Mouse (Mus musculus) naive thymus-derived CD4-positive, alpha-beta T cell, adult 2 months (primary cell): ENCODE results near the gene Dscaml1.

ENCODE experiments used
- DNase-seq: peaks from one replicate; pipeline ENCODE4 v3.0.0-alpha.2; 2011; ENCODE audit warnings: low read depth

Dscaml1 gene

GRCm38 (mm10) chr9:45454889-45455610 is 28.6 kb downstream of the Dscaml1 start:
- DNase-seq: no peak

DNA sequence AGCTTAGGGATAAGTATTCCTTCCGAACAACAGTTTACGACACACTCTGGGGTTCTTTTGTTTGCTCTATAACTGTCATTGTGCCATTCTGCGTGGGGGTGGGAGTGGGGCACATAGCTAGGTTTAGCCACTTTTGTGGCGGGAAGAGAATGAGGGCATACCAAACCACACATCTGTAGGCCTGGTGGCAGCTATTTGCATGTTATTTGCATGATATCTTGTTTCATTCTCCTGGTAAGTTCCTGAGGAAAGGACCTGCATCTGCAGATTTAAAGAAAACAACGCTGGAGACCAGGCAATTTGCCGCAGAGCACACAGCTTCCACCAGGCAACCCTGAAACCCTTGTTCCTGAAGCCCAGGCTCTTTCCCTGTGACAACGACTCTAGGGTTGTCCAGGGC is 30.8 kb downstream of the Dscaml1 start:
- no peak for DNase-seq

- no peak for DNase-seq
Observed at GRCm38 (mm10) chr9:45458363-45458762, 31.9 kb downstream of the Dscaml1 start.

DNA sequence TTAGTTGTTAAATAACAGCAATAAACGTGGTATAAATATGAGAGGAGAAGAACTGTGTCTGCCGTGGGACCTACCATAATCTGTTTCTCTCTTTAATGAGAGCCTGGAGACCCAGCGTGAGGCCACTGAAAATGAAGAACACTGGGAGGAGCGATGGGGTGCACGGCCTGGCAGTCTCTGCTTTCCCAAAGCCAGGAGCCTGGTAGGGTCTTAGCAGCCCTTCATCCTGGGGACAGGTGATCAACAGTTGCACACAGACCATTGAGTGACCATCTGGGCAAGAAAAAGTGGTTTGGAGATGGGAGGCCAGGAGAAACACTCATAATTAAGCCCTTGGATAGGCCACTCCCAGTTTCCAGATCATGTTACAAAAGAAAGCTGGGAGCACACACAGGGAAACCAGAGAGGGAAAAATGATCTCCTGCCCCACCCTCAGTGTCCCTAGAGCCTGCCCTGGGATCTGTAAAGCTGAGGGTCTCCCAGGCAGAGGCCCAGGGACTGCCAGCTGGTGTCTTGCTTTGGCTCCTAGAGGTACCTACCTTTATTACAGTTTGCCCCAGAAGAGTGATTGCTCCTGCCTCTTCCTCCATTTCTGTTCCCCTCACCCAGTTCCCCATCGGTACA is 39.1 kb downstream of the Dscaml1 start:
- DNase-seq: no peak

DNA sequence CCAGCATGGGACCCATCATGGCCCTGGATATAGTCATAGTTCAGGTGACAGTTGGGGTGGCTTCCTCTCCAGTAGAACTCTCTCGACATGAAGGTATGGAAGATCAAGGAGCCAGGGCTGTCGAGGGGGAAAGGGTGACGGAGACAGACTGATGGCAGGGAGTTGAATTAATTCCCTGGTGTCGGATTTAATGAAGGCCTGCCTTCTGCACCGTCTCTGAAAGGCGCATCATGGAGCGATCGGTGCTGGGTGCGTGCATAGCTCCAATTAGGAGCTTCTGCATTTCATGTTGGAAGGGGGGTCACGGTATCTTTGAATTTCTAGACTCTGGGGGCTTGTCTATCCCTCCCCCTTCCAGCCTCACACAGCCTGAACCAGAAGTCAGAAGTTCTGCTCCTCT is 41.8 kb downstream of the Dscaml1 start:
- DNase-seq: no peak

- no peak for DNase-seq
Observed at GRCm38 (mm10) chr9:45470746-45471471, 44.5 kb downstream of the Dscaml1 start.

DNA sequence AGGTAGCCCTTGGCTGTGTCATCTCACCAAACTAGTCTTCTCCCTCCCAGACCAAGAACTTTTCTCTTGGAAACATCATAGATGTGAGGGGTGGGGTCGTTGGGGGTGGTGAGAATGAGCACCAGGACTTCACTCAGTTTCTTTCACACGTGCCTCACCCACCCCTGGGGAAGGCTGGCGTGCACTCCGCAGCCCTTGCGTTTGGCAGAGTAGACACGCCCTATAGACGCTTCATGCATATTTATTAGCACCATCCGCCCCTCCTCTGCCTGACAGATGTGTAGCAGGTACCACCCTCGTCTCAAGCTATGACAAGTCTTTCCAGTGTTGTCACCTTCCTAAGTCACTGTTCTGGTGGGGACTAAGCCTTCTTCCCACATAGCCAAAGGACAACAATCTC is 45.3 kb downstream of the Dscaml1 start:
- no peak for DNase-seq

DNA sequence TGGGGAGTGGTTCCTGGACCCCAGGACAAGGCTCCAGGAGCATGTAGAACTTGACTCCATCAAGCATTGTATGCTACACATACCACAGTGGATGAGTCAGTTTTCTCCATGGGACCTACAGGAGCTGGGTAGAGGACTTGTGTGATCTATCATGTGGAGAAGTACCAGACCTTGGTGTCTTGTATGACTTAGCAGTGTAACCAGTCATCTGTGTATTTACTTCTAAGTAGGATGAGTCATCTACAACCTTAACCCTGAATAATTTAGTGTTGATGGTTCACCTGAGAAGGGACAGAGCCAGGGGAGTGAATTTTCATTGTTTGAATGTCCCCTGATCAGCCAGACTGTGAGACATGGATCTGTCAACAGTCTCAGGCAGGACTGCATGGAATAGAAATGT is 48.4 kb downstream of the Dscaml1 start:
- DNase-seq: no peak

- no peak for DNase-seq
Observed at GRCm38 (mm10) chr9:45480936-45481335, 54.5 kb downstream of the Dscaml1 start.

GRCm38 (mm10) chr9:45486665-45487074 is 60.2 kb downstream of the Dscaml1 start:
- DNase-seq: no peak

GRCm38 (mm10) chr9:45487179-45487801 is 60.9 kb downstream of the Dscaml1 start:
- no peak for DNase-seq

GRCm38 (mm10) chr9:45490899-45491298 is 64.5 kb downstream of the Dscaml1 start:
- no peak for DNase-seq

GRCm38 (mm10) chr9:45494889-45495288 is 68.5 kb downstream of the Dscaml1 start:
- DNase-seq: no peak

DNA sequence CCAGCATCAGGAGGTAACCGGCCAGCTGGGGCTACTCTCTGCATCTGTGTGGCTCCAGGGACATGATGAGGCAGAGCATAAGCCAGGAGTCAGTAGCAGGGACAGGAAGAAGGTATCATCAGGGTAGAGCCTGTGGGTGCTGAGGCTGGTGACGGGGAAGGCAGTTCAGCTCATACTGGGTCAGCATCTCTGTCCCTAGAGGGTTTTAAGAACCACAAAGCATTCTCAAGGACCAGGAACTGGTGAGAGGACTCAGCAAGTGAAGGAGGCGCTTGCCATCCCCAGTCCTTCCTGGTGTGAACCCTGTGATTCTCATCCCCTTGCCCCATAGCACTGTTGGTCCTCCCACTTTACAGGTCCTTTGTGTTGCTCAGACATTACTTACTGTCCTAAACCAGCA is 69.9 kb downstream of the Dscaml1 start:
- no peak for DNase-seq

DNA sequence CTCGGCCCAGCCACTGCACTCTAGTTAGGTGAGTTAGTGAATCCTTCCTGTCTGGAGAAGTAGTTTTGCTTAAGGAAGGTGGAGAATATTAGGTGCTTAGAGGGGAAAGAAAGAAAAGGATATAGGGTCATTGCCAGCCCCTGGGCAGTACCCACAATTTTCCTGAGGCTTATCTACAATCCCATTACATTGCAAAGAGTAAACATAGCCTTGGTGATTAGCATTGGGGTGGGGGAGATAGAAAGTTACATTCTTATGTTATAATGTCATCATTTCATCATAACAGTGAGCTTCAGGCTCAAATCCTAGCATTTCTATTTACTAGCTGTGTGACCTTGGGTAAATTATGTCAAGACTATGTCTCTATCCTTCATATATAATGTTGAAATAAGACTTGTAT is 70.5 kb downstream of the Dscaml1 start:
- no peak for DNase-seq

DNA sequence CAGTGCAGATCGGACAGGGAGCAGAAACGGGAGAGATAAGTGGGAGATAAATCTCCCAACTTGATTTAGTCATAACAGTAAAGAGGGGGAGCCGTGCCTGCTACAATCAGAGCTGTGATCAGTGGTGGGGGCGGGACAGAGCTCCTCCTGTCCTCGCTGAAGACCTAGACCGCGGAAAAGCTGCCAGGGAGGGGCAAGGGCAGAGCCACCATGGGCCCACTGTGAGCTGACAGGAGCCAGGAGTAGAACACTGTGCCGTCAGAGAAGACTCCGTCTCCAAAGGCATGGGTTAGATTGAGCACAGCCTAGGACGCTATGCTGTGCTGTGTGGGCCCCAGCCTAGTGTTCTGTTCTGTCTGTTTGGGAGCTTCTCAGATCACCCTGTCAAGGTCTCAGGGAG is 72.8 kb downstream of the Dscaml1 start:
- DNase-seq: no peak

GRCm38 (mm10) chr9:45500071-45500595 is 73.7 kb downstream of the Dscaml1 start:
- no peak for DNase-seq

DNA sequence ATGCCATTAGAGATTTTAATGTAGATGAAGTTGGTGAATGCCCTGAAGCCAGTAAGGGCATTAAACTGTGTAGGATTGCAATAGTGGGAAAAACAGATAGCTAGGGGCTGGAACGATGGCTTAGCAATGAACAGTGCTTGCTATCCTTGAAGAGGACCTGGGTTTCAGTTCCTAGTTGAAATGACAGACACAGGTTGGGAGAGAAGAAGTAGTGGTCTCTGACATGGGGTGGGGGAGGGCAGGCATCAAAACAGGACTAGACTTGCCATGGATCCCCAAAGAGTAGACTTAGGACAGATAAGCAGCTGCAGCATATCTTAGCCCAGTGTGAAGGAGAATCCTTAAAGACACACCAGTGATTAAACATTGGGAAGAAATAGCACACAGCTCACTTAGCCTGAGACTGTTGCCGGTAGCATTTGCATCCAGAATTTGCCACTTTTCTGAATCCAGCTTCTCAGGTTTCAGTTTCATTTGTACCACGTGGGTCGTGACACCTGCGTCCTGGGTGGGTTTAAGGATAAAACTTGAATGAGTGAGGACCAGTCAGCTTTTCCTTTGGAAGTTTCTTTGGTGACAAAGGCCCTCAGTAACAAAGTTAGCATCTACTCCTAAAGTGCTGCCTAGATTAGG is 75.0 kb downstream of the Dscaml1 start:
- no peak for DNase-seq

- no peak for DNase-seq
Observed at GRCm38 (mm10) chr9:45501963-45502641, 75.7 kb downstream of the Dscaml1 start.

DNA sequence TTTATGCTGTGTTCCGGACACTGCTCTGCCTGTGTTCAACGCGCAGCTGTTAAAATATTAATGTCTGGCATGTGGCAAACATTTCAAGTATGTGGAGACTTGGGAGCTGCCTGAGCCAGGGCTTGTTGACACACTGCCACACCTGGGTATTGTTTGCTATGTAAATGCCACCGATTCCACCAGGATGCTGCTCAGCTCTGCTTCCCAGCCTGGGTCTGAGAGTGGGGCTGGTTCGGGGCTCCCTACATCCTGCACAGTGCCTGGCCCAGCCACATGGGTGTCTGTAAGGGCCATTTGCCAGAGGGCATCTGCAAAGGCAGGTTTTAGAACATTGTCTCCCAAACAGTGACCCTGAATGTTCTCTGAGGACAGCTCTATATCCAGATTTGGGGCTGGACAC is 78.5 kb downstream of the Dscaml1 start:
- no peak for DNase-seq

GRCm38 (mm10) chr9:45505487-45505939 is 79.1 kb downstream of the Dscaml1 start:
- DNase-seq: no peak
